Mouse (Mus musculus) MEL (cell line): ENCODE measurements around the gene Hey2. TPM values are rescaled to one million over a fixed set of nuclear protein-coding genes. Genes with fewer than 3 reads are reported as not detected.

Source experiments
- DNase-seq: peaks from one replicate; pipeline ENCODE4 v3.0.0; 2011; ENCODE audit warnings: low read depth, low spot score
- H3K27ac ChIP-seq: 2 replicates; pipeline ENCODE4 v1.5.1; 2012; ENCODE audit warnings: low read depth, mild to moderate bottlenecking, control low read depth, low read length, moderate library complexity; ENCODE audit not compliant: control insufficient read depth
- H3K27me3 ChIP-seq, 2 experiments: fragments of 150-350 bp in 1 of 2; sonication (generic) in 1 of 2; 2 replicates each; pipeline ENCODE4 v1.6.1; 2012; ENCODE audit warnings: low read length in 2 of 2, mild to moderate bottlenecking in 2 of 2, improper control_type of control experiment in 1 of 2, moderate library complexity in 1 of 2; ENCODE audit not compliant: insufficient read depth in 2 of 2, control insufficient read depth in 1 of 2
- H3K36me3 ChIP-seq, 2 experiments: 2 replicates each; pipeline ENCODE4 v1.6.1; 2012 to 2014; ENCODE audit warnings: low read length in 2 of 2, improper control_type of control experiment in 1 of 2, inconsistent platforms in 1 of 2, mild to moderate bottlenecking in 1 of 2; ENCODE audit not compliant: insufficient read depth in 2 of 2, control insufficient read depth in 1 of 2
- H3K4me1 ChIP-seq, 2 experiments: fragments of 150-350 bp in 1 of 2; sonication (generic) in 1 of 2; 2 replicates each; pipeline ENCODE4 v1.6.1; 2012; ENCODE audit warnings: low read length in 2 of 2, improper control_type of control experiment in 1 of 2, mild to moderate bottlenecking in 1 of 2; ENCODE audit not compliant: insufficient read depth in 2 of 2, control insufficient read depth in 1 of 2
- H3K4me3 ChIP-seq, 2 experiments: fragments of 150-350 bp in 1 of 2; sonication (generic) in 1 of 2; 2 replicates each; pipeline ENCODE4 v1.5.1; 2012; ENCODE audit warnings: low read depth in 2 of 2, low read length in 2 of 2, mild to moderate bottlenecking in 2 of 2, moderate library complexity in 2 of 2, control low read depth in 1 of 2, improper control_type of control experiment in 1 of 2; ENCODE audit not compliant: control insufficient read depth in 1 of 2, insufficient read depth in 1 of 2
- H3K79me2 ChIP-seq: 2 replicates; pipeline ENCODE4 v1.6.1; 2012; ENCODE audit warnings: mild to moderate bottlenecking, low read length, moderate library complexity; ENCODE audit not compliant: control insufficient read depth, poor library complexity, insufficient read depth
- H3K9ac ChIP-seq: 2 replicates; pipeline ENCODE4 v1.6.1; 2012; ENCODE audit warnings: low read depth, mild to moderate bottlenecking, control low read depth, low read length, moderate library complexity; ENCODE audit not compliant: control insufficient read depth, poor library complexity, severe bottlenecking
- H3K9me3 ChIP-seq: fragments of 150-350 bp; sonication (generic); replicated peaks from 2 replicates; pipeline ENCODE4 v1.6.1; 2012; ENCODE audit warnings: mild to moderate bottlenecking, low read length, improper control_type of control experiment, moderate library complexity; ENCODE audit not compliant: insufficient read depth
- BHLHE40 ChIP-seq: IDR thresholded peaks from 2 replicates; pipeline ENCODE4 v1.6.1; 2012; ENCODE audit warnings: low read depth, mild to moderate bottlenecking, inconsistent platforms, low read length, improper control_type of control experiment, borderline replicate concordance
- CHD1 ChIP-seq: IDR thresholded peaks from 2 replicates; pipeline ENCODE4 v1.6.1; 2012; ENCODE audit warnings: low read depth, mild to moderate bottlenecking, inconsistent platforms, low read length, improper control_type of control experiment
- CHD2 ChIP-seq: IDR thresholded peaks from 2 replicates; pipeline ENCODE4 v1.6.1; 2011; ENCODE audit warnings: low read length, improper control_type of control experiment
- CTCF ChIP-seq, 3 experiments: IDR thresholded peaks in 2 of 3; conservative IDR thresholded peaks in 1 of 3; 2 replicates each; pipeline ENCODE4 v1.5.1; 2011 to 2012; ENCODE audit warnings: low read length in 3 of 3, low read depth in 2 of 3, mild to moderate bottlenecking in 2 of 3, improper control_type of control experiment in 1 of 3, inconsistent platforms in 1 of 3, mixed read lengths in 1 of 3, moderate library complexity in 1 of 3; ENCODE audit not compliant: control insufficient read depth in 1 of 3, insufficient read depth in 1 of 3, poor library complexity in 1 of 3, severe bottlenecking in 1 of 3
- ELF1 ChIP-seq: IDR thresholded peaks from 2 replicates; pipeline ENCODE4 v1.6.1; 2014; ENCODE audit warnings: low read depth, mild to moderate bottlenecking, inconsistent platforms, low read length, improper control_type of control experiment, moderate library complexity
- EP300 ChIP-seq, 2 experiments: IDR thresholded peaks; 2 replicates each; pipeline ENCODE4 v1.6.1; 2011; ENCODE audit warnings: improper control_type of control experiment in 2 of 2, low read length in 2 of 2, low read depth in 1 of 2, mild to moderate bottlenecking in 1 of 2
- GABPA ChIP-seq: IDR thresholded peaks from 2 replicates; pipeline ENCODE4 v1.6.1; 2012; ENCODE audit warnings: low read depth, mild to moderate bottlenecking, inconsistent platforms, low read length, improper control_type of control experiment, moderate library complexity
- GATA1 ChIP-seq: IDR thresholded peaks from 2 replicates; pipeline ENCODE4 v1.6.1; 2011; ENCODE audit warnings: low read depth, low read length, improper control_type of control experiment
- HCFC1 ChIP-seq: IDR thresholded peaks from 2 replicates; pipeline ENCODE4 v1.6.1; 2012; ENCODE audit warnings: low read depth, mild to moderate bottlenecking, inconsistent platforms, low read length, improper control_type of control experiment, moderate library complexity
- JUND ChIP-seq: IDR thresholded peaks from 2 replicates; pipeline ENCODE4 v1.6.1; 2011; ENCODE audit warnings: low read depth, mild to moderate bottlenecking, improper control_type of control experiment, low read length
- KAT2A ChIP-seq: conservative IDR thresholded peaks from 2 replicates; pipeline ENCODE4 v1.6.1; 2012; ENCODE audit warnings: low read depth, low read length, improper control_type of control experiment, inconsistent platforms
- MAFK ChIP-seq: IDR thresholded peaks from 2 replicates; pipeline ENCODE4 v1.6.1; 2011; ENCODE audit warnings: low read depth, mild to moderate bottlenecking, low read length, improper control_type of control experiment, borderline replicate concordance
- MEF2A ChIP-seq: IDR thresholded peaks from 2 replicates; pipeline ENCODE4 v1.6.1; 2014; ENCODE audit warnings: low read depth, mild to moderate bottlenecking, inconsistent platforms, low read length, improper control_type of control experiment; ENCODE audit not compliant: poor library complexity, insufficient replicate concordance, severe bottlenecking; ENCODE audit errors: extremely low read depth
- MXI1 ChIP-seq: IDR thresholded peaks from 2 replicates; pipeline ENCODE4 v1.6.1; 2011; ENCODE audit warnings: mild to moderate bottlenecking, low read depth, low read length, improper control_type of control experiment
- MYB ChIP-seq: IDR thresholded peaks from 2 replicates; pipeline ENCODE4 v1.6.1; 2011; ENCODE audit warnings: mild to moderate bottlenecking, low read depth, low read length, improper control_type of control experiment
- MYC ChIP-seq: IDR thresholded peaks from 2 replicates; pipeline ENCODE4 v1.6.1; 2011; ENCODE audit warnings: low read depth, mild to moderate bottlenecking, low read length, improper control_type of control experiment, moderate library complexity
- NELFE ChIP-seq: IDR thresholded peaks from 2 replicates; pipeline ENCODE4 v1.6.1; 2011; ENCODE audit warnings: low read depth, low read length, improper control_type of control experiment
- POLR2A ChIP-seq, 2 experiments: IDR thresholded peaks; 2 replicates each; pipeline ENCODE4 v1.6.1; 2011 to 2012; ENCODE audit warnings: low read length in 2 of 2, mild to moderate bottlenecking in 2 of 2, control low read depth in 1 of 2, improper control_type of control experiment in 1 of 2, low read depth in 1 of 2, moderate library complexity in 1 of 2; ENCODE audit not compliant: control insufficient read depth in 1 of 2, insufficient read depth in 1 of 2, poor library complexity in 1 of 2
- POLR2AphosphoS5 ChIP-seq: IDR thresholded peaks from 2 replicates; pipeline ENCODE4 v1.6.1; 2012; ENCODE audit warnings: low read depth, borderline replicate concordance, mild to moderate bottlenecking, inconsistent platforms, low read length, moderate library complexity, mixed read lengths
- RAD21 ChIP-seq: IDR thresholded peaks from 2 replicates; pipeline ENCODE4 v1.6.1; 2011; ENCODE audit warnings: mild to moderate bottlenecking, low read depth, low read length, improper control_type of control experiment
- RCOR1 ChIP-seq: IDR thresholded peaks from 2 replicates; pipeline ENCODE4 v1.6.1; 2012; ENCODE audit warnings: low read depth, mild to moderate bottlenecking, inconsistent platforms, low read length, improper control_type of control experiment
- SIN3A ChIP-seq: IDR thresholded peaks from 2 replicates; pipeline ENCODE4 v1.6.1; 2012; ENCODE audit warnings: low read length, improper control_type of control experiment, inconsistent platforms
- SMC3 ChIP-seq: IDR thresholded peaks from 2 replicates; pipeline ENCODE4 v1.6.1; 2011; ENCODE audit warnings: low read depth, low read length, improper control_type of control experiment
- TAL1 ChIP-seq: IDR thresholded peaks from 2 replicates; pipeline ENCODE4 v1.6.1; 2012; ENCODE audit warnings: mild to moderate bottlenecking, inconsistent platforms, low read length, moderate library complexity, mixed read lengths
- TBP ChIP-seq: IDR thresholded peaks from 2 replicates; pipeline ENCODE4 v1.8.0; 2011; ENCODE audit warnings: low read depth, low read length, improper control_type of control experiment
- USF2 ChIP-seq, 2 experiments: IDR thresholded peaks; 2 replicates each; pipeline ENCODE4 v1.6.1; 2011 to 2012; ENCODE audit warnings: improper control_type of control experiment in 2 of 2, low read length in 2 of 2, borderline replicate concordance in 1 of 2, inconsistent platforms in 1 of 2, low read depth in 1 of 2, mild to moderate bottlenecking in 1 of 2; ENCODE audit not compliant: insufficient read depth in 1 of 2
- ZC3H11A ChIP-seq: IDR thresholded peaks from 2 replicates; pipeline ENCODE4 v1.6.1; 2012; ENCODE audit warnings: low read depth, mild to moderate bottlenecking, inconsistent platforms, low read length, improper control_type of control experiment
- ZKSCAN1 ChIP-seq: IDR thresholded peaks from 2 replicates; pipeline ENCODE4 v1.6.1; 2012; ENCODE audit warnings: low read depth, mild to moderate bottlenecking, inconsistent platforms, low read length, improper control_type of control experiment, moderate library complexity
- ZMIZ1 ChIP-seq: IDR thresholded peaks from 2 replicates; pipeline ENCODE4 v1.6.1; 2012; ENCODE audit warnings: low read depth, mild to moderate bottlenecking, inconsistent platforms, low read length, improper control_type of control experiment, moderate library complexity
- ZNF384 ChIP-seq: IDR thresholded peaks from 2 replicates; pipeline ENCODE4 v1.6.1; 2012; ENCODE audit warnings: low read depth, mild to moderate bottlenecking, inconsistent platforms, low read length, improper control_type of control experiment
- polyA plus RNA-seq, 2 experiments: library from polyadenylated mRNA; stranded (reverse) in 1 of 2; unstranded in 1 of 2; fragments of >175 nt in 1 of 2; fragments of >200 nt in 1 of 2; gene quantifications; 2 replicates each; pipeline versions ENCODE4 v1.2.1 to v1.2.4; 2012; ENCODE audit warnings: low replicate concordance in 2 of 2, low read depth in 1 of 2; ENCODE audit not compliant: insufficient read length in 2 of 2, insufficient read depth in 1 of 2, missing spikeins in 1 of 2
- total RNA-seq: library from RNA; depleted of rRNA; stranded (reverse); fragments of 300-350 nt; gene quantifications from 2 replicates; pipeline ENCODE4 v1.2.3, GENCODE M21; 2012

The Hey2 gene
- total and polyA plus RNA-seq, 3 experiments, result 0.08 TPM; not detected in 2

DNA sequence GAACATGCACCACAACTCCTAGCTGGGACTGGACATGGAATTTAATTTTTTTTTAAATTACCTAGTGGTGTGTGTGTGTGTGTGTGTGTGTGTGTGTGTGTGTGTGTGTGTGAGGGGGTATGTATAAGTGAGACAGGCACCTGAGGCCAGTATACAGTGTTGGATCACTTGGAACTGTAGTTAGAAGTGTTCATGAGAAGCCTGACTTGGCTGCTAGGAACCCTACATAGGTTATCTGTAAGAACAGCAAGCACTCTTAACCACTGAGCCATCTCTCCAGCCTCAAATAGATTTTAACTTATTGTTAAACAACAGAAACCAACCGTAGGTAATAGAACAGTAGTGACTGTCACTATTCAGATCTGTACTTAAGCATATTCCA is 54.3 kb downstream of the Hey2 start:
- no peaks in the 10 kb centered on the region for H3K27me3 ChIP-seq
- no peaks in the 10 kb centered on the region for H3K79me2 ChIP-seq
- DNase-seq, result peak; percentile 23
- peaks cover 0 to 14% of the 10 kb centered on the region in 2 experiments; a peak in 2 of 4 replicates for H3K36me3 ChIP-seq
- no peaks in the 10 kb centered on the region for H3K9me3 ChIP-seq
- H3K4me1 ChIP-seq, result peaks cover 6 to 15% of the 10 kb centered on the region in 2 experiments; a peak in 2 of 4 replicates
- H3K4me3 ChIP-seq, result no peak overlapping the region
- H3K27ac ChIP-seq, result no peak overlapping the region; the same call in 1 of the 2 replicates
- TF ChIP-seq TBP (no peak), EP300 (IDR thresholded peaks at IDR 0.05; ENCODE audit: low read depth in 1 of 2, low read length in 2 of 2) (peak in 1 of 2 experiments; percentile 20; a peak in 1 of 4 replicates)
- TF ChIP-seq, all 39 proteins: peak for 1
- no peak overlapping the region for H3K9ac ChIP-seq

DNA sequence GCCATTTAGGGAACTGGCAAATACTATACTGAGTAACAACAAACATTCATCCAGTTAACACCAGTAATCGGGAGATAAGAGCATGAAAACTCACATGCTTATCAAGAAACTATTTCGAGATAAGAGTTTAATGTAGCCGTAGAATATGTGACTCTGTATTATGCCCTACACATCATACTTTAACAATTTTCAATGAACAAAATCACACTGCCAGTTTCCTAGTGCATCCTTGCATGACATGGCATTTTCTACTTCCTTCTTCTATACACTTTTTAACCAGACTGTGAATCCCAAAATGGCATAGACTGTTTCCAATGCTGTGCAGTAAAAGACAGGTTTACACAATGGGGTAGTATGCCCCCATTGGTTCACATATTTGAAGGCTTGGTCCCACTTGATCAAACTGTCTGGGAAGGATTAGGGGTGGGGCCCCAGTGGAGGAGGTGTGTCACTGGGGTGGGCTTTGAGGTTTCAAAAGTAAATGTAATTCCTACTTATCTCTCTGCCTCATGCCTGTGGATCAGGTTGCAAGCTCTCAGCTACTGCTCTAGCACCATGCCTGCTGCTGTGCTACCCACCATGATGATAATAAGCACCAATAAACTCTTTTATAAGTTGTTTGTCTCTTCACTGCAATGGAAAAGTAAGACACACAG is 54.8 kb downstream of the Hey2 start:
- H3K4me3 ChIP-seq, result no peak overlapping the region
- H3K27me3 ChIP-seq, result no peaks in the 10 kb centered on the region
- no peaks in the 10 kb centered on the region for H3K9me3 ChIP-seq
- H3K9ac ChIP-seq, result no peak overlapping the region
- peak; percentile 70 for DNase-seq
- no peak overlapping the region; the same call in 1 of the 2 replicates for H3K27ac ChIP-seq
- H3K4me1 ChIP-seq, result peaks cover 6 to 15% of the 10 kb centered on the region in 2 experiments; a peak in 2 of 4 replicates
- no peaks in the 10 kb centered on the region for H3K79me2 ChIP-seq
- peaks cover 0 to 14% of the 10 kb centered on the region in 2 experiments; a peak in 2 of 4 replicates for H3K36me3 ChIP-seq
- no peak for TF ChIP-seq HCFC1
- peak; percentile 62; the same call in 1 of the 2 replicates for TF ChIP-seq GABPA
- no peak for TF ChIP-seq ZMIZ1
- peak; percentile 53; the same call in 1 of the 2 replicates for TF ChIP-seq BHLHE40
- TF ChIP-seq JUND, result no peak
- peak; percentile 59; the same call in 1 of the 2 replicates for TF ChIP-seq SIN3A
- peak; percentile 76; the same call in 1 of the 2 replicates for TF ChIP-seq GATA1
- peak; percentile 50; the same call in 1 of the 2 replicates for TF ChIP-seq MYC
- TF ChIP-seq MEF2A, result no peak
- no peak for TF ChIP-seq RAD21
- TF ChIP-seq POLR2AphosphoS5, result no peak
- no peak for TF ChIP-seq POLR2A (IDR thresholded peaks at IDR 0.05; ENCODE audit: control insufficient read depth in 1 of 2, insufficient read depth in 1 of 2, low read depth in 1 of 2, low read length in 2 of 2, poor library complexity in 1 of 2)
- no peak for TF ChIP-seq ZC3H11A
- no peak for TF ChIP-seq ZKSCAN1
- no peak for TF ChIP-seq MXI1
- TF ChIP-seq SMC3, result no peak
- peak; percentile 54 to 78; a peak in 3 of 4 replicates for TF ChIP-seq EP300 (IDR thresholded peaks at IDR 0.05; ENCODE audit: low read depth in 1 of 2, low read length in 2 of 2)
- TF ChIP-seq KAT2A, result 0 out of 2 replicates have a peak, but pooled peaks have one; percentile 27
- 0 out of 2 replicates have a peak, but pooled peaks have one; percentile 19 for TF ChIP-seq ELF1
- peak; percentile 50; the same call in 1 of the 2 replicates for TF ChIP-seq RCOR1
- TF ChIP-seq MAFK, result peak; percentile 55; the same call in 1 of the 2 replicates
- TF ChIP-seq CTCF (IDR thresholded peaks at IDR 0.05 in 2 of 3, conservative IDR thresholded peaks at IDR 0.05 in 1 of 3; ENCODE audit: control insufficient read depth in 1 of 3, insufficient read depth in 1 of 3, low read depth in 2 of 3, low read length in 3 of 3, poor library complexity in 1 of 3, severe bottlenecking in 1 of 3), result no peak
- TF ChIP-seq CHD1, result no peak
- no peak for TF ChIP-seq MYB
- no peak for TF ChIP-seq ZNF384
- TF ChIP-seq TAL1, result no peak
- TF ChIP-seq NELFE, result no peak
- TF ChIP-seq CHD2, result no peak
- 0 out of 4 replicates have a peak, but pooled peaks of 1 of the 2 experiments have one; percentile 9 for TF ChIP-seq USF2 (IDR thresholded peaks at IDR 0.05; ENCODE audit: borderline replicate concordance in 1 of 2, insufficient read depth in 1 of 2, low read depth in 1 of 2, low read length in 2 of 2)
